Mouse (Mus musculus) heart, adult 2 months (tissue): ENCODE data around the gene Ccsap. TPM values are rescaled to one million over a fixed set of nuclear protein-coding genes. Genes with fewer than 3 reads are reported as not detected.

Experiments used
- DNase-seq, 2 experiments: peaks; one replicate each; pipeline ENCODE4 v3.0.0; 2021
- H3K27ac ChIP-seq: fragments of 200-600 bp; 2 replicates; pipeline ENCODE4 v1.8.1; 2022
- H3K27me3 ChIP-seq: fragments of 200-500 bp; 2 replicates; pipeline ENCODE4 v1.6.1; 2012; ENCODE audit warnings: mild to moderate bottlenecking, low read length, inconsistent platforms, mixed read lengths; ENCODE audit not compliant: control insufficient read depth, insufficient read depth
- H3K36me3 ChIP-seq: fragments of 200-500 bp; 2 replicates; pipeline ENCODE4 v1.6.1; 2012; ENCODE audit warnings: low read length, inconsistent platforms; ENCODE audit not compliant: control insufficient read depth, insufficient read depth
- H3K4me1 ChIP-seq: fragments of 200-500 bp; 2 replicates; pipeline ENCODE4 v1.6.1; 2011; ENCODE audit warnings: low read length; ENCODE audit not compliant: control insufficient read depth, insufficient read depth
- H3K4me3 ChIP-seq: fragments of 200-600 bp; 2 replicates; pipeline ENCODE4 v1.8.1; 2022
- H3K79me2 ChIP-seq: fragments of 200-500 bp; replicated peaks from 2 replicates; pipeline ENCODE4 v1.6.1; 2012; ENCODE audit warnings: mild to moderate bottlenecking, inconsistent platforms, low read length, moderate library complexity, mixed read lengths; ENCODE audit not compliant: control insufficient read depth, insufficient read depth
- H3K9ac ChIP-seq: fragments of 200-500 bp; 2 replicates; pipeline ENCODE4 v1.6.1; 2012; ENCODE audit warnings: low read depth, mild to moderate bottlenecking, control low read depth, inconsistent platforms, low read length, mixed read lengths
- CTCF ChIP-seq: fragments of 200-600 bp; IDR thresholded peaks from 2 replicates; pipeline ENCODE4 v1.8.1; 2022; ENCODE audit warnings: antibody characterized with exemption, mild to moderate bottlenecking, moderate library complexity
- EP300 ChIP-seq: fragments of 200-500 bp; IDR thresholded peaks from 2 replicates; pipeline ENCODE4 v1.6.1; 2011; ENCODE audit warnings: low read depth, low read length, control low read depth; ENCODE audit not compliant: insufficient read depth
- POLR2A ChIP-seq: fragments of 200-500 bp; IDR thresholded peaks from 2 replicates; pipeline ENCODE4 v1.6.1; 2011; ENCODE audit warnings: mild to moderate bottlenecking, low read depth, low read length, control low read depth; ENCODE audit not compliant: insufficient read depth
- WGBS: fragments of 180-500 bp; shearing (Covaris S2); methylation state at CpG from one replicate; pipeline ENCODE4 v1.1.7; 2018; 5-methylcytosine and 5-hydroxymethylcytosine counted together
- intact Hi-C: fragments of 180-260 bp; cut with DNase I; formaldehyde crosslinking; loops from one replicate; pipeline ENCODE4 v1.15.1; 2025
- polyA plus RNA-seq: library from polyadenylated mRNA; depleted of rRNA; stranded (reverse); fragments of >200 nt; gene quantifications from 2 replicates; pipeline ENCODE4 v1.2.3, GENCODE M21; 2012
- total RNA-seq, 2 experiments: library from RNA; stranded (reverse); gene quantifications; 2 replicates each; pipeline ENCODE4 v1.2.3; 2021

Gene Ccsap
- total and polyA plus RNA-seq, 3 experiments: 0.18 to 0.81 (median 0.68) TPM

GRCm38 (mm10) chr8:123838496-123838895 lies 21.5 kb downstream of the Ccsap start:
- no peaks in the 10 kb centered on the region for H3K27me3 ChIP-seq
- WGBS: 61% methylated on average over 9 of the region's 9 CpGs
- no peaks in the 10 kb centered on the region for H3K79me2 ChIP-seq
- H3K9ac ChIP-seq: no peak overlapping the region
- H3K36me3 ChIP-seq: no peaks in the 10 kb centered on the region
- intact Hi-C loops: no loop called here
- H3K4me1 ChIP-seq: no peaks in the 10 kb centered on the region
- TF ChIP-seq POLR2A (no peak), EP300 (no peak), CTCF (no peak)
- no peak overlapping the region for H3K4me3 ChIP-seq
- no peak for DNase-seq
- H3K27ac ChIP-seq: no peak overlapping the region

DNA sequence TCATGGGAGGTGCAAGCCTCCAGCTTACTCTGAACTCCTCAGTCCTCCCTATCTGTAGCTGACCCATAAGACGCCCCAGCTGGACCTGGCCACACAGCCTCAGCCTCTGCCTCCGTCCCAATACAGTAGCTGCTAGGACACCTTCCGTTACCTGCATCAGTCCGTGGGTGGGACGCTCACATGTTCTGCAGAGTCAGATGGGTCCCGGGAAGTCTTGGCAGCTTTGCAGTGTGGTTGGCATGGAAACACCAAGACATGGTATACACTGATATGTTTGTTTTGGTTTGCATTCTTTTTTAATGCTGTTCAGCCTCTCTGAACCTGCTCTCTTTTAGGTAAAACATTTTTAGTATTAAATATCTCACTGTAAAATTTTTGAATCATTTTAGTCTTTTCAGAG lies 23.7 kb downstream of the Ccsap start:
- H3K4me1 ChIP-seq: no peaks in the 10 kb centered on the region
- H3K79me2 ChIP-seq: no peaks in the 10 kb centered on the region
- TF ChIP-seq CTCF (no peak), POLR2A (no peak), EP300 (no peak)
- H3K27me3 ChIP-seq: no peaks in the 10 kb centered on the region
- intact Hi-C loops: no loop called here
- WGBS: 88% methylated on average over 6 of the region's 6 CpGs
- DNase-seq: no peak
- H3K27ac ChIP-seq: no peak overlapping the region
- H3K36me3 ChIP-seq: no peaks in the 10 kb centered on the region
- no peak overlapping the region for H3K4me3 ChIP-seq
- no peak overlapping the region for H3K9ac ChIP-seq

DNA sequence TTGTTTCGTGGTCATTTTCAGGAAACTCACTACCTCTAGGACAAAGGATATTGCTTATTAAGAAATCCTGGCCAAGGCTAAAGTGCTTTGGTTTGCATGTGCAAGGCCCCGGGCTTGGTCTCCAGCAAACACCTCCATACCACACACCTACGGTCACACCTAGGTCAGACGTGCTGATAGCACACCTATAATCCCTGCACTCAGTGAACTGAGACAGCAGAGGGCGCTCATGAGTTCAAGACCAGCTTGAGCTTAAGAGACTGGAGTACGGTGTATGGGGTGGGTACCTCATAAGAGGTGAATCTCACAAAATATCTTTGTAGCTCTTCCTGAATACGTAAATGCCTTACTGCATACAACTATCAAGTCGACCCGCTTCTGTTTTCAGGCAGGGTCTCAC lies 24.6 kb downstream of the Ccsap start:
- intact Hi-C loops: no loop called here
- TF ChIP-seq CTCF (peak; percentile 83), EP300 (no peak), POLR2A (no peak)
- Histone ChIP-seq H3K36me3 (no peaks in the 10 kb centered on the region), H3K4me1 (no peaks in the 10 kb centered on the region), H3K4me3 (no peak overlapping the region), H3K27me3 (no peaks in the 10 kb centered on the region), H3K79me2 (no peaks in the 10 kb centered on the region), H3K27ac (no peak overlapping the region), H3K9ac (no peak overlapping the region)
- WGBS: 61% methylated on average over 9 of the region's 9 CpGs
- DNase-seq: peak; percentile 26 to 58

DNA sequence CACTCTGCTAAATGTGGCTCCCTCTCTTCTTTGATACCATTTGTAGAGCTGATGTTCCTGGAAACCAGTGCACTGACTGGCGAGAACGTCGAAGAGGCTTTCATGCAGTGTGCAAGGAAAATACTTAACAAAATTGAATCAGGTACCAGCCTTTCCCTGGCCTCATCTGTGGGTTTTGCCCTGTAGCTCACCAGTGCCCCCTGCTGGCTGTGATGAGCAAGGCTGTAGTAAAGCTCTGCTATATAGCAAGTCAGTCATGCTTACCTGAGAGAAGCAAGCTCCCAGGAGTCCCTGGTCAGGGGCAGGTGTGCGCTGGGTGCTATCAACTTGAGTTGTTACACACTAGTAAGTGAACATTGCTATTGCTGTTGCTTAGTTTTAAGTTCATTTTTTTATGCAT lies 27.3 kb downstream of the Ccsap start:
- Histone ChIP-seq H3K27me3 (no peaks in the 10 kb centered on the region), H3K27ac (no peak overlapping the region), H3K4me3 (no peak overlapping the region), H3K36me3 (no peaks in the 10 kb centered on the region), H3K4me1 (no peaks in the 10 kb centered on the region), H3K9ac (no peak overlapping the region), H3K79me2 (no peaks in the 10 kb centered on the region)
- intact Hi-C loops: loop anchor here (1.0 kb wide), 1 partner anchor 42 kb away; no protein-coding TSS in a partner anchor
- 96% methylated on average over 4 of the region's 4 CpGs for WGBS
- no peak for TF ChIP-seq POLR2A
- TF ChIP-seq EP300: 0 out of 2 replicates have a peak, but pooled peaks have one; percentile 28
- peak; percentile 95 for TF ChIP-seq CTCF
- DNase-seq: peak; percentile 48 to 73

- Histone ChIP-seq H3K36me3 (no peaks in the 10 kb centered on the region), H3K79me2 (no peaks in the 10 kb centered on the region), H3K27ac (no peak overlapping the region), H3K4me3 (no peak overlapping the region), H3K27me3 (no peaks in the 10 kb centered on the region), H3K9ac (no peak overlapping the region), H3K4me1 (no peaks in the 10 kb centered on the region)
- TF ChIP-seq EP300 (no peak), CTCF (no peak), POLR2A (no peak)
- 93% methylated on average over 13 of the region's 13 CpGs for WGBS
- DNase-seq: no peak
- intact Hi-C loops: no loop called here
These were observed 32.5 kb downstream of the Ccsap start for GRCm38 (mm10) chr8:123827523-123827922.

- 92% methylated on average over 7 of the region's 7 CpGs for WGBS
- Histone ChIP-seq H3K27ac (no peak overlapping the region), H3K9ac (no peak overlapping the region), H3K36me3 (no peaks in the 10 kb centered on the region), H3K4me3 (no peak overlapping the region), H3K79me2 (no peaks in the 10 kb centered on the region), H3K4me1 (no peaks in the 10 kb centered on the region), H3K27me3 (no peaks in the 10 kb centered on the region)
- no peak for TF ChIP-seq CTCF
- TF ChIP-seq EP300: no peak
- TF ChIP-seq POLR2A: no peak
- intact Hi-C loops: no loop called here
- DNase-seq: no peak
These were observed 33.3 kb downstream of the Ccsap start for GRCm38 (mm10) chr8:123826758-123827157.
